Comparison of ENCODE assay signal across 26 mouse cellular contexts in the genomic region with DNA sequence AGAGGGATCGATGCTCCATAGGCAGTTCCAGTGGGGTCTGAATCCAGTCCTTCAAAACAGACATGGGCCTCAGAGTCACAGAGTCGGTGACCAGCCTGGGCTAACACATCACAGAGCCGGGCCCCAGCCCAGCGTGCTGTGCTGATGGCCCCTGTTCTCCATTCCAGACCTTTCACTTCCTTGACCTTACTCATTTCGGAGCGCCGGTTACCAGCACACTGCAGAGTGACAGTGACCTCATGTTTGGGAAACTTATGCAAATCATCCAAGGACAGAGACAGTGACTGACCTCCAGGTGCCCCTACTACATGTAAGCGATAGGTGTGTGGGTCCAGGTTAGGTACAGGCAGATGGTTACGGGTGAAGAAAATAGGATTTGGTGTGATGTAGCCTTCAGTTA. TPM values are rescaled to one million over a fixed set of nuclear protein-coding genes. Genes with fewer than 3 reads are reported as not detected.
DNase-seq lines count a peak whose midpoint lies in the region; ATAC-seq lines count a peak whose summit lies in the region.
"Had no signal": no experiment of that assay in that cellular context is flagged by ENCODE, and none has a peak within 500 bp of the region (broad histone marks: within the 10 kb centered on the region; RNA-seq: fewer than 3 reads in every experiment).

No protein-coding gene starts in this region.

- no peak overlapping the region for H3K4me2 ChIP-seq in limb, embryonic 15.5 days
- H3K4me2 ChIP-seq in neural tube, embryonic 13.5 days: no peak overlapping the region
- H3K4me2 ChIP-seq in neural tube, embryonic 15.5 days: no peak overlapping the region
- H3K4me2 ChIP-seq in kidney, embryonic 16.5 days (replicated peaks; ENCODE audit: low read depth, low read length): no peak overlapping the region
- H3K4me2 ChIP-seq: embryonic facial prominence, embryonic 12.5 days; embryonic facial prominence, embryonic 15.5 days; forebrain, embryonic 12.5 days had no signal

- no peaks in the 10 kb centered on the region for H3K27me3 ChIP-seq in limb, embryonic 15.5 days
- H3K27me3 ChIP-seq in limb, embryonic 10.5 days (ENCODE audit: low read depth, poor library complexity, severe bottlenecking): no peaks in the 10 kb centered on the region; the same call in 1 of the 2 replicates
- no peaks in the 10 kb centered on the region for H3K27me3 ChIP-seq in neural tube, embryonic 13.5 days
- H3K27me3 ChIP-seq in neural tube, embryonic 15.5 days (replicated peaks): no peaks in the 10 kb centered on the region
- peaks cover 33% of the 10 kb centered on the region for H3K27me3 ChIP-seq in embryonic facial prominence, embryonic 10.5 days (replicated peaks; ENCODE audit: low read depth, poor library complexity, severe bottlenecking)
- H3K27me3 ChIP-seq in kidney, embryonic 16.5 days (ENCODE audit: insufficient read depth, low read length): no peaks in the 10 kb centered on the region
- H3K27me3 ChIP-seq: embryonic facial prominence, embryonic 12.5 days; embryonic facial prominence, embryonic 15.5 days; Patski had no signal

- H3K36me3 ChIP-seq in limb, embryonic 15.5 days: peaks cover 14% of the 10 kb centered on the region; the same call in 1 of the 2 replicates
- H3K36me3 ChIP-seq in limb, embryonic 10.5 days: peaks cover 9% of the 10 kb centered on the region
- peaks cover 16% of the 10 kb centered on the region for H3K36me3 ChIP-seq in neural tube, embryonic 13.5 days
- peaks cover 10% of the 10 kb centered on the region; the same call in 1 of the 2 replicates for H3K36me3 ChIP-seq in neural tube, embryonic 15.5 days
- peaks cover 9% of the 10 kb centered on the region; the same call in 1 of the 2 replicates for H3K36me3 ChIP-seq in embryonic facial prominence, embryonic 10.5 days (replicated peaks)
- H3K36me3 ChIP-seq in kidney, embryonic 16.5 days (ENCODE audit: insufficient read depth, low read length): 0 out of 2 replicates have a peak, but pooled peaks cover 2% of the 10 kb centered on the region

- 91% methylated on average over 9 of the region's 9 CpGs for WGBS in limb, embryonic 15.5 days
- 92% methylated on average over 9 of the region's 9 CpGs for WGBS in limb, embryonic 10.5 days
- 94% methylated on average over 9 of the region's 9 CpGs for WGBS in neural tube, embryonic 13.5 days
- WGBS in neural tube, embryonic 15.5 days: 95% methylated on average over 9 of the region's 9 CpGs
- 93% methylated on average over 9 of the region's 9 CpGs for WGBS in embryonic facial prominence, embryonic 10.5 days
- WGBS in kidney, embryonic 16.5 days: 93% methylated on average over 9 of the region's 9 CpGs

- H3K27ac ChIP-seq in limb, embryonic 15.5 days: no peak overlapping the region
- no peak overlapping the region for H3K27ac ChIP-seq in limb, embryonic 10.5 days
- H3K27ac ChIP-seq in neural tube, embryonic 13.5 days (replicated peaks): no peak overlapping the region
- no peak overlapping the region for H3K27ac ChIP-seq in neural tube, embryonic 15.5 days (replicated peaks)
- no peak overlapping the region for H3K27ac ChIP-seq in embryonic facial prominence, embryonic 10.5 days (replicated peaks)
- H3K27ac ChIP-seq in kidney, embryonic 16.5 days (ENCODE audit: low read length): no peak overlapping the region
- H3K27ac ChIP-seq: embryonic facial prominence, embryonic 12.5 days; embryonic facial prominence, embryonic 15.5 days; forebrain, embryonic 10.5 days; forebrain, embryonic 12.5 days had no signal

- 0 out of 2 replicates have a peak overlapping the region, but pooled peaks have one; percentile 10 for H3K9ac ChIP-seq in limb, embryonic 15.5 days
- peak overlapping the region; percentile 13; the same call in 1 of the 2 replicates for H3K9ac ChIP-seq in neural tube, embryonic 13.5 days
- no peak overlapping the region for H3K9ac ChIP-seq in neural tube, embryonic 15.5 days (replicated peaks)
- no peak overlapping the region for H3K9ac ChIP-seq in kidney, embryonic 16.5 days (replicated peaks; ENCODE audit: low read length)
- H3K9ac ChIP-seq: embryonic facial prominence, embryonic 12.5 days; embryonic facial prominence, embryonic 15.5 days; forebrain, embryonic 12.5 days had no signal

- no peak for ATAC-seq in limb, embryonic 15.5 days (ENCODE audit: insufficient number of reproducible peaks, low FRiP score, low TSS enrichment, low read depth)
- no peak for ATAC-seq in neural tube, embryonic 13.5 days (ENCODE audit: low read depth)
- ATAC-seq in neural tube, embryonic 15.5 days (ENCODE audit: low FRiP score): no peak
- no peak for ATAC-seq in kidney, embryonic 16.5 days (ENCODE audit: low FRiP score, low TSS enrichment)
- ATAC-seq: activated CD4-positive, CD25-positive, alpha-beta regulatory T cell, adult 4 months; forebrain, embryonic 14.5 days; forebrain, embryonic 16.5 days; Patski had no signal

- H3K4me3 ChIP-seq in limb, embryonic 15.5 days: no peak overlapping the region
- H3K4me3 ChIP-seq in limb, embryonic 10.5 days: no peak overlapping the region
- H3K4me3 ChIP-seq in neural tube, embryonic 13.5 days: no peak overlapping the region
- H3K4me3 ChIP-seq in neural tube, embryonic 15.5 days (replicated peaks): no peak overlapping the region
- 0 out of 2 replicates have a peak overlapping the region, but pooled peaks have one; percentile 20 for H3K4me3 ChIP-seq in embryonic facial prominence, embryonic 10.5 days
- no peak overlapping the region for H3K4me3 ChIP-seq in kidney, embryonic 16.5 days (ENCODE audit: low read length)
- H3K4me3 ChIP-seq: embryonic facial prominence, embryonic 12.5 days; embryonic facial prominence, embryonic 15.5 days; erythroblast, embryonic 14.5 days; forebrain, embryonic 10.5 days; forebrain, embryonic 12.5 days had no signal

- no peaks in the 10 kb centered on the region for H3K9me3 ChIP-seq in limb, embryonic 15.5 days
- H3K9me3 ChIP-seq in limb, embryonic 10.5 days (replicated peaks): no peaks in the 10 kb centered on the region
- H3K9me3 ChIP-seq in neural tube, embryonic 13.5 days: no peaks in the 10 kb centered on the region
- no peaks in the 10 kb centered on the region for H3K9me3 ChIP-seq in neural tube, embryonic 15.5 days (replicated peaks)
- H3K9me3 ChIP-seq in embryonic facial prominence, embryonic 10.5 days: no peaks in the 10 kb centered on the region
- no peaks in the 10 kb centered on the region for H3K9me3 ChIP-seq in kidney, embryonic 16.5 days (ENCODE audit: low read length)
- H3K9me3 ChIP-seq: embryonic facial prominence, embryonic 12.5 days; embryonic facial prominence, embryonic 15.5 days; forebrain, embryonic 10.5 days; forebrain, embryonic 12.5 days; G1E had no signal

- peaks cover 23% of the 10 kb centered on the region for H3K4me1 ChIP-seq in limb, embryonic 15.5 days
- peaks cover 33% of the 10 kb centered on the region for H3K4me1 ChIP-seq in limb, embryonic 10.5 days
- peaks cover 28% of the 10 kb centered on the region for H3K4me1 ChIP-seq in neural tube, embryonic 13.5 days (replicated peaks)
- H3K4me1 ChIP-seq in neural tube, embryonic 15.5 days: peaks cover 30% of the 10 kb centered on the region
- H3K4me1 ChIP-seq in embryonic facial prominence, embryonic 10.5 days: peaks cover 35% of the 10 kb centered on the region
- H3K4me1 ChIP-seq in kidney, embryonic 16.5 days (ENCODE audit: insufficient read depth, low read length): peaks cover 15% of the 10 kb centered on the region

- no peak for DNase-seq in limb, embryonic 10.5 days (ENCODE audit: low spot score)
- no peak for DNase-seq in embryonic facial prominence, embryonic 10.5 days (ENCODE audit: low spot score)
- DNase-seq in adipocyte (ENCODE audit: low spot score): no peak
- DNase-seq: adrenal gland, adult 2 months; adrenal gland, postnatal 10 days; adrenal gland, postnatal 25 days; cerebellum, adult 11 months; cerebellum, adult 18-20 months; cerebellum, adult 8-10 months; cerebellum, postnatal 14 days; cerebellum, postnatal 36 days; embryo, embryonic 11 days had no signal

RNA-seq across cellular contexts. Expression of gene Suox, which starts 2.7 kb away (rescaled TPM):
- polyA plus RNA-seq in limb, embryonic 15.5 days (2015; fragmentation: Nextera tagmentation; extraction: Ambion mirVana): 22.1 and 24.7 TPM in 2 replicates
- 11.3 and 12.5 TPM in 2 replicates for polyA plus RNA-seq in limb, embryonic 10.5 days (2016; fragmentation: Nextera tagmentation; extraction: Ambion mirVana)
- 17.3 and 17.5 TPM in 2 replicates for polyA plus RNA-seq in neural tube, embryonic 13.5 days (2015; fragmentation: Nextera tagmentation; extraction: Ambion mirVana)
- 15.7 and 17.0 TPM in 2 replicates for polyA plus RNA-seq in neural tube, embryonic 15.5 days (2015; fragmentation: Nextera tagmentation; extraction: Ambion mirVana)
- polyA plus RNA-seq in embryonic facial prominence, embryonic 10.5 days (2016; fragmentation: Nextera tagmentation; extraction: Ambion mirVana): 12.9 and 13.5 TPM in 2 replicates
- 15.9 and 16.3 TPM in 2 replicates for polyA plus RNA-seq in kidney, embryonic 16.5 days (2015; fragmentation: Nextera tagmentation; extraction: Ambion mirVana)

RNA-seq across cellular contexts. Expression of gene Rab5b, which starts 24.9 kb away (rescaled TPM):
- 90.6 and 97.4 TPM in 2 replicates for polyA plus RNA-seq in limb, embryonic 15.5 days (2015; fragmentation: Nextera tagmentation; extraction: Ambion mirVana)
- 54.0 and 68.0 TPM in 2 replicates for polyA plus RNA-seq in limb, embryonic 10.5 days (2016; fragmentation: Nextera tagmentation; extraction: Ambion mirVana)
- 103 and 104 TPM in 2 replicates for polyA plus RNA-seq in neural tube, embryonic 13.5 days (2015; fragmentation: Nextera tagmentation; extraction: Ambion mirVana)
- polyA plus RNA-seq in neural tube, embryonic 15.5 days (2015; fragmentation: Nextera tagmentation; extraction: Ambion mirVana): 103 and 108 TPM in 2 replicates
- polyA plus RNA-seq in embryonic facial prominence, embryonic 10.5 days (2016; fragmentation: Nextera tagmentation; extraction: Ambion mirVana): 64.4 and 70.4 TPM in 2 replicates
- 84.4 and 86.0 TPM in 2 replicates for polyA plus RNA-seq in kidney, embryonic 16.5 days (2015; fragmentation: Nextera tagmentation; extraction: Ambion mirVana)

RNA-seq across cellular contexts. Expression of gene Ikzf4, which starts 25.4 kb away (rescaled TPM):
- polyA plus RNA-seq in limb, embryonic 15.5 days (2015; fragmentation: Nextera tagmentation; extraction: Ambion mirVana): 3.5 and 4.1 TPM in 2 replicates
- 2.4 and 2.9 TPM in 2 replicates for polyA plus RNA-seq in limb, embryonic 10.5 days (2016; fragmentation: Nextera tagmentation; extraction: Ambion mirVana)
- polyA plus RNA-seq in neural tube, embryonic 13.5 days (2015; fragmentation: Nextera tagmentation; extraction: Ambion mirVana): 12.1 and 13.2 TPM in 2 replicates
- polyA plus RNA-seq in neural tube, embryonic 15.5 days (2015; fragmentation: Nextera tagmentation; extraction: Ambion mirVana): 15.2 and 17.0 TPM in 2 replicates
- 2.9 and 3.5 TPM in 2 replicates for polyA plus RNA-seq in embryonic facial prominence, embryonic 10.5 days (2016; fragmentation: Nextera tagmentation; extraction: Ambion mirVana)
- 1.4 and 2.0 TPM in 2 replicates for polyA plus RNA-seq in kidney, embryonic 16.5 days (2015; fragmentation: Nextera tagmentation; extraction: Ambion mirVana)

RNA-seq across cellular contexts. Expression of gene Pmel, which starts 32.8 kb away (rescaled TPM):
- 6.5 and 9.5 TPM in 2 replicates for polyA plus RNA-seq in limb, embryonic 15.5 days (2015; fragmentation: Nextera tagmentation; extraction: Ambion mirVana)
- 0.25 and 0.55 TPM in 2 replicates for polyA plus RNA-seq in limb, embryonic 10.5 days (2016; fragmentation: Nextera tagmentation; extraction: Ambion mirVana)
- polyA plus RNA-seq in neural tube, embryonic 13.5 days (2015; fragmentation: Nextera tagmentation; extraction: Ambion mirVana): 0.50 and 1.0 TPM in 2 replicates
- polyA plus RNA-seq in neural tube, embryonic 15.5 days (2015; fragmentation: Nextera tagmentation; extraction: Ambion mirVana): 0.49 and 1.1 TPM in 2 replicates
- 8.6 and 17.3 TPM in 2 replicates for polyA plus RNA-seq in embryonic facial prominence, embryonic 10.5 days (2016; fragmentation: Nextera tagmentation; extraction: Ambion mirVana)
- polyA plus RNA-seq in kidney, embryonic 16.5 days (2015; fragmentation: Nextera tagmentation; extraction: Ambion mirVana): 1.5 and 1.7 TPM in 2 replicates
- polyA plus RNA-seq: erythroblast, embryonic 14.5 days had no signal

RNA-seq across cellular contexts. Expression of gene Cdk2, which starts 33.7 kb away (rescaled TPM):
- 108 and 110 TPM in 2 replicates for polyA plus RNA-seq in limb, embryonic 15.5 days (2015; fragmentation: Nextera tagmentation; extraction: Ambion mirVana)
- 136 and 150 TPM in 2 replicates for polyA plus RNA-seq in limb, embryonic 10.5 days (2016; fragmentation: Nextera tagmentation; extraction: Ambion mirVana)
- 23.3 and 29.1 TPM in 2 replicates for polyA plus RNA-seq in neural tube, embryonic 13.5 days (2015; fragmentation: Nextera tagmentation; extraction: Ambion mirVana)
- polyA plus RNA-seq in neural tube, embryonic 15.5 days (2015; fragmentation: Nextera tagmentation; extraction: Ambion mirVana): 16.1 and 33.7 TPM in 2 replicates
- polyA plus RNA-seq in embryonic facial prominence, embryonic 10.5 days (2016; fragmentation: Nextera tagmentation; extraction: Ambion mirVana): 124 and 130 TPM in 2 replicates
- 100 and 105 TPM in 2 replicates for polyA plus RNA-seq in kidney, embryonic 16.5 days (2015; fragmentation: Nextera tagmentation; extraction: Ambion mirVana)

Comparison
In these comparisons a context has a peak if more than half of its experiments do, and no peak if none do; other contexts are left out.
1. H3K9ac ChIP-seq: peak in limb, embryonic 15.5 days (single experiment) and neural tube, embryonic 13.5 days (single experiment); none in neural tube, embryonic 15.5 days (single experiment) and kidney, embryonic 16.5 days (single experiment).